Mouse (Mus musculus) midbrain, postnatal 0 days (tissue): Measurements from ENCODE around the gene Erf. TPM values are rescaled to one million over a fixed set of nuclear protein-coding genes. Genes with fewer than 3 reads are reported as not detected.

ENCODE experiments used
- ATAC-seq: fragments of 200-750 bp; cut with Nextera tagmentation; 2 replicates; pipeline ENCODE4 v1.8.0; 2017; ENCODE audit warnings: moderate number of reproducible peaks, mild to moderate bottlenecking, moderate TSS enrichment, moderate library complexity; ENCODE audit not compliant: low FRiP score
- DNase-seq: peaks from one replicate; pipeline ENCODE4 v3.0.0-alpha.2; 2015; ENCODE audit warnings: low spot score
- H3K27ac ChIP-seq: fragments of 300-500 bp; sonication (generic); 2 replicates; pipeline ENCODE4 v1.5.1; 2014; ENCODE audit warnings: low read depth, mild to moderate bottlenecking, low read length, mixed read lengths
- H3K27me3 ChIP-seq: fragments of 300-500 bp; sonication (generic); 2 replicates; pipeline ENCODE4 v1.6.1; 2014; ENCODE audit warnings: low read length, control low read depth, mixed read lengths; ENCODE audit not compliant: insufficient read depth
- H3K36me3 ChIP-seq: fragments of 300-500 bp; sonication (generic); 2 replicates; pipeline ENCODE4 v1.6.1; 2014; ENCODE audit warnings: low read length, control low read depth, mixed read lengths; ENCODE audit not compliant: insufficient read depth
- H3K4me1 ChIP-seq: fragments of 300-500 bp; sonication (generic); 2 replicates; pipeline ENCODE4 v1.6.1; 2014; ENCODE audit warnings: mild to moderate bottlenecking, control low read depth, antibody characterized with exemption, low read length, mixed read lengths; ENCODE audit not compliant: insufficient read depth
- H3K4me2 ChIP-seq: fragments of 300-500 bp; sonication (generic); 2 replicates; pipeline ENCODE4 v1.6.1; 2014; ENCODE audit warnings: low read depth, mild to moderate bottlenecking, low read length, mixed read lengths; ENCODE audit not compliant: poor library complexity, severe bottlenecking
- H3K4me3 ChIP-seq: fragments of 300-500 bp; sonication (generic); 2 replicates; pipeline ENCODE4 v1.5.1; 2014; ENCODE audit warnings: low read depth, mild to moderate bottlenecking, low read length, moderate library complexity
- H3K9ac ChIP-seq: fragments of 300-500 bp; sonication (generic); replicated peaks from 2 replicates; pipeline ENCODE4 v1.6.1; 2014; ENCODE audit warnings: mild to moderate bottlenecking, low read length, moderate library complexity, mixed read lengths; ENCODE audit not compliant: poor library complexity, severe bottlenecking
- H3K9me3 ChIP-seq: fragments of 300-500 bp; sonication (generic); 2 replicates; pipeline ENCODE4 v1.6.1; 2016; ENCODE audit warnings: low read length, control low read depth
- CTCF ChIP-seq: IDR thresholded peaks from 2 replicates; pipeline ENCODE4 v1.5.1; 2016; ENCODE audit warnings: antibody characterized with exemption, mild to moderate bottlenecking
- WGBS: fragments of 180-500 bp; shearing (Covaris S2); extraction: QIAGEN DNeasy Blood & Tissue Kit; methylation state at CpG from one replicate; pipeline ENCODE4 v1.1.7; 2014; 5-methylcytosine and 5-hydroxymethylcytosine counted together
- polyA plus RNA-seq: library from polyadenylated mRNA; unstranded; fragments of >200 nt; fragmentation: Nextera tagmentation; extraction: Ambion mirVana; gene quantifications from 2 replicates; pipeline ENCODE4 v1.2.1, GENCODE M21; 2015
- total RNA-seq: library from RNA; depleted of rRNA; stranded (reverse); fragments of >200 nt; gene quantifications from 2 replicates; pipeline ENCODE4 v1.2.3, GENCODE M21; 2014

The Erf gene
- total and polyA plus RNA-seq, 2 experiments from 2014 or later = 3.0 to 15.8 TPM

- TF ChIP-seq CTCF = no peak
- ATAC-seq = no peak
- peaks cover 6% of the 10 kb centered on the region; the same call in 1 of the 2 replicates for H3K4me1 ChIP-seq
- H3K27ac ChIP-seq = no peak overlapping the region
- H3K4me2 ChIP-seq = peak overlapping the region; percentile 91
- 78% methylated on average over 8 of the region's 8 CpGs for WGBS
- H3K9ac ChIP-seq = no peak overlapping the region
- no peak for DNase-seq
- H3K4me3 ChIP-seq = peak overlapping the region; percentile 72; the same call in 1 of the 2 replicates
- no peaks in the 10 kb centered on the region for H3K27me3 ChIP-seq
- H3K36me3 ChIP-seq = peaks cover 36% of the 10 kb centered on the region
- H3K9me3 ChIP-seq = no peaks in the 10 kb centered on the region
These were observed 19.1 kb upstream of the Erf start for GRCm38 (mm10) chr7:25269545-25270271.

DNA sequence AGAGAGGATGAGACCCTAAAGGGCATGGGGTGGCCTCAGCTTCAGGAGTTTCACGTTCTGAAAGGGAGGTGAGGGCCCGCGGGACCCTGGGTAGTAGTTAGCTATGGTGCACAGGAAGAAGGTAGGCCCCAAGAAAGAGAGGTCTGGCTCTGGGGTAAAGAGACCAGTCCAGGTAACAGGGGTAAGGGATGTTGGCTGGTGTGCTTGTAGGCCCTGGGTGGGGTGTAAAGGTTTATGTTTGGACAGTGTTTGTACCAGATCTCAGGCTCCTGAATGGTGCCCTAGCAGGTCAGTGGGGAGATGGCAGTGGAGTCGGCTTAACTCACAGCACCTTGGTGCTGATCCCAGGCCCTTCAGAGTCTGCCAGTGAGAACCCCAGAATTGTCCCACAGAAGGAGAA lies 18.5 kb upstream of the Erf start:
- Histone ChIP-seq H3K36me3 (peaks cover 31% of the 10 kb centered on the region), H3K4me3 (peak overlapping the region; percentile 72), H3K4me2 (peak overlapping the region; percentile 91), H3K9ac (peak overlapping the region; percentile 73), H3K27me3 (no peaks in the 10 kb centered on the region), H3K9me3 (no peaks in the 10 kb centered on the region), H3K4me1 (peaks cover 6% of the 10 kb centered on the region; the same call in 1 of the 2 replicates), H3K27ac (peak overlapping the region; percentile 85)
- no peak for DNase-seq
- no peak for TF ChIP-seq CTCF
- ATAC-seq = no peak
- WGBS = 47% methylated on average over 4 of the region's 4 CpGs

DNA sequence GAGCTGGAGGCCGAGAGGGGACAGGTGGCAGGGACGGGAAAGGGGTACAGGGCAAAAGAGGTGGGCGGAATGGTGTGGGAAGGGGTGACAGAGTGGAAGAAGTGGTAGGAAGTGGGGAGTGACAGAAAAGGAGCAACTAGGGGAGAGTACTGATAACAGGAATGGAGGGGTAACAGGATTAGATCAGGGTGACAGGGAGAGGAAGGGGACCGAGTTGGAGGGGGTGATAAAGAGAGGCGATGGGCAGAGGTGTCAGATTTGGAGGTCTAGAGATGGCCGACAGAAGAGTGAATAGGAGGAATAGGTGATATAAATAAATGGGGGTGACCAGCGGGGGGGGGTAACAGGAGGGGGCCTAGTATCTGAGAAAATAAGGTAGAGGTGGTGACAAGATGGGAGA lies 18.0 kb upstream of the Erf start:
- TF ChIP-seq CTCF = no peak
- H3K4me2 ChIP-seq = peak overlapping the region; percentile 91
- peak overlapping the region; percentile 73 for H3K9ac ChIP-seq
- 5% methylated on average over 7 of the region's 7 CpGs for WGBS
- peak overlapping the region; percentile 72 for H3K4me3 ChIP-seq
- ATAC-seq (no peak), DNase-seq (no peak)
- H3K9me3 ChIP-seq = no peaks in the 10 kb centered on the region
- peaks cover 6% of the 10 kb centered on the region; the same call in 1 of the 2 replicates for H3K4me1 ChIP-seq
- H3K36me3 ChIP-seq = peaks cover 28% of the 10 kb centered on the region
- no peaks in the 10 kb centered on the region for H3K27me3 ChIP-seq
- peak overlapping the region; percentile 85 for H3K27ac ChIP-seq

- peak overlapping the region; percentile 77 for H3K9ac ChIP-seq
These were observed 17.3 kb upstream of the Erf start for GRCm38 (mm10) chr7:25267751-25268463.

GRCm38 (mm10) chr7:25267301-25267750 lies 16.8 kb upstream of the Erf start, which contains the start of gene Cic:
TSS of gene Cic (plus strand) at chr7:25267704.
- TF ChIP-seq CTCF = no peak
- Histone ChIP-seq H3K4me1 (peaks cover 6% of the 10 kb centered on the region; the same call in 1 of the 2 replicates), H3K36me3 (peaks cover 16% of the 10 kb centered on the region), H3K27ac (peak within 1 kb of the TSS; percentile 96), H3K27me3 (no peaks in the 10 kb centered on the region), H3K9ac (peak within 1 kb of the TSS; percentile 77), H3K4me2 (peak within 1 kb of the TSS; percentile 91), H3K9me3 (no peaks in the 10 kb centered on the region), H3K4me3 (peak within 1 kb of the TSS; percentile 72)
- WGBS = 0% methylated on average over 29 of the region's 29 CpGs
- DNase-seq (peak; percentile 100), ATAC-seq (peak; percentile 91)

More at GRCm38 (mm10) chr7:25267751-25268463, 17.3 kb upstream of the Erf start:
- Histone ChIP-seq H3K9me3 (no peaks in the 10 kb centered on the region), H3K27me3 (no peaks in the 10 kb centered on the region), H3K27ac (peak overlapping the region; percentile 96), H3K4me2 (peak overlapping the region; percentile 91), H3K36me3 (peaks cover 21% of the 10 kb centered on the region), H3K4me3 (peak overlapping the region; percentile 72), H3K4me1 (peaks cover 6% of the 10 kb centered on the region; the same call in 1 of the 2 replicates)
- ATAC-seq (peak; percentile 96), DNase-seq (peak; percentile 100)
- TF ChIP-seq CTCF = no peak
- under 1% methylated on average over 33 of the region's 33 CpGs for WGBS
